7 mouse cellular contexts compared by ENCODE assay signal in genomic region chr3:53463765-53464114, GRCm38 (mm10). TPM values are rescaled to one million over a fixed set of nuclear protein-coding genes. Genes with fewer than 3 reads are reported as not detected.
DNase-seq lines count a peak whose midpoint lies in the region; ATAC-seq lines count a peak whose summit lies in the region.

No protein-coding gene starts in this region.

- H3K27ac ChIP-seq in neural tube, embryonic 11.5 days (ENCODE audit: low read depth, low read length): peak overlapping the region; percentile 86
- H3K27ac ChIP-seq in forebrain, embryonic 10.5 days: peak overlapping the region; percentile 97
- H3K27ac ChIP-seq in limb, embryonic 15.5 days: peak overlapping the region; percentile 89
- peak overlapping the region; percentile 56 for H3K27ac ChIP-seq in stomach, embryonic 16.5 days (ENCODE audit: low read length)

- peak; percentile 58 for ATAC-seq in neural tube, embryonic 11.5 days (ENCODE audit: insufficient read depth, low FRiP score, low TSS enrichment)
- ATAC-seq in limb, embryonic 15.5 days (ENCODE audit: insufficient number of reproducible peaks, low FRiP score, low TSS enrichment, low read depth): peak; percentile 30; the same call in 1 of the 2 replicates
- ATAC-seq in stomach, embryonic 16.5 days (ENCODE audit: insufficient read depth, low FRiP score): peak; percentile 39; the same call in 1 of the 2 replicates

- no peak for DNase-seq in neural tube, embryonic 11.5 days (ENCODE audit: low spot score)
- DNase-seq in neural tube, embryonic 10.5 days (ENCODE audit: extremely low spot score, low spot score): no peak
- DNase-seq in forebrain, embryonic 10.5 days (ENCODE audit: extremely low spot score, low spot score): no peak
- DNase-seq in adrenal gland, postnatal 14 days: no peak
- no peak for DNase-seq in kidney, postnatal 25 days

- no peaks in the 10 kb centered on the region for H3K9me3 ChIP-seq in neural tube, embryonic 11.5 days (ENCODE audit: control insufficient read depth, low read length)
- H3K9me3 ChIP-seq in forebrain, embryonic 10.5 days: no peaks in the 10 kb centered on the region
- H3K9me3 ChIP-seq in limb, embryonic 15.5 days: no peaks in the 10 kb centered on the region
- H3K9me3 ChIP-seq in stomach, embryonic 16.5 days (replicated peaks; ENCODE audit: control insufficient read depth, low read length): no peaks in the 10 kb centered on the region

- H3K36me3 ChIP-seq in neural tube, embryonic 11.5 days (ENCODE audit: control insufficient read depth, insufficient read depth, low read length): no peaks in the 10 kb centered on the region
- peaks cover 35% of the 10 kb centered on the region for H3K36me3 ChIP-seq in forebrain, embryonic 10.5 days (replicated peaks)
- peaks cover 19% of the 10 kb centered on the region for H3K36me3 ChIP-seq in limb, embryonic 15.5 days
- no peaks in the 10 kb centered on the region; the same call in 1 of the 2 replicates for H3K36me3 ChIP-seq in stomach, embryonic 16.5 days (ENCODE audit: control insufficient read depth, insufficient read depth, low read length)

- no peaks in the 10 kb centered on the region for H3K27me3 ChIP-seq in neural tube, embryonic 11.5 days (ENCODE audit: control insufficient read depth, insufficient read depth, low read length)
- H3K27me3 ChIP-seq in forebrain, embryonic 10.5 days (ENCODE audit: poor library complexity, severe bottlenecking): no peaks in the 10 kb centered on the region
- H3K27me3 ChIP-seq in limb, embryonic 15.5 days: no peaks in the 10 kb centered on the region
- H3K27me3 ChIP-seq in stomach, embryonic 16.5 days (ENCODE audit: control insufficient read depth, insufficient read depth, low read length): no peaks in the 10 kb centered on the region

- H3K4me1 ChIP-seq in neural tube, embryonic 11.5 days (ENCODE audit: control insufficient read depth, insufficient read depth, low read length): peaks cover 15% of the 10 kb centered on the region
- H3K4me1 ChIP-seq in forebrain, embryonic 10.5 days: peaks cover 42% of the 10 kb centered on the region
- peaks cover 28% of the 10 kb centered on the region for H3K4me1 ChIP-seq in limb, embryonic 15.5 days
- peaks cover 18% of the 10 kb centered on the region for H3K4me1 ChIP-seq in stomach, embryonic 16.5 days (ENCODE audit: control insufficient read depth, insufficient read depth, low read length)

- peak overlapping the region; percentile 94 for H3K9ac ChIP-seq in neural tube, embryonic 11.5 days (ENCODE audit: low read length)
- H3K9ac ChIP-seq in limb, embryonic 15.5 days: peak overlapping the region; percentile 82
- peak overlapping the region; percentile 87 for H3K9ac ChIP-seq in stomach, embryonic 16.5 days (ENCODE audit: low read length)

- peak overlapping the region; percentile 85 for H3K4me3 ChIP-seq in neural tube, embryonic 11.5 days (ENCODE audit: low read depth, low read length)
- peak overlapping the region; percentile 93 for H3K4me3 ChIP-seq in forebrain, embryonic 10.5 days
- peak overlapping the region; percentile 86 for H3K4me3 ChIP-seq in limb, embryonic 15.5 days
- H3K4me3 ChIP-seq in stomach, embryonic 16.5 days (replicated peaks; ENCODE audit: low read length): peak overlapping the region; percentile 74

- peak overlapping the region; percentile 55 for H3K4me2 ChIP-seq in neural tube, embryonic 11.5 days (ENCODE audit: low read depth)
- peak overlapping the region; percentile 63 for H3K4me2 ChIP-seq in limb, embryonic 15.5 days
- peak overlapping the region; percentile 78 for H3K4me2 ChIP-seq in stomach, embryonic 16.5 days (ENCODE audit: low read depth, low read length)

- WGBS in neural tube, embryonic 11.5 days: under 1% methylated on average over 35 of the region's 35 CpGs
- under 1% methylated on average over 35 of the region's 35 CpGs for whole genome bisulfite sequencing in forebrain, embryonic 10.5 days
- WGBS in limb, embryonic 15.5 days: 0% methylated on average over 35 of the region's 35 CpGs
- WGBS in stomach, embryonic 16.5 days: under 1% methylated on average over 35 of the region's 35 CpGs

RNA-seq across cellular contexts. Expression of gene Proser1, which starts 0.3 kb away (rescaled TPM):
- 23.5 and 23.8 TPM in 2 replicates for polyA plus RNA-seq in neural tube, embryonic 11.5 days (2014; fragmentation: Nextera tagmentation; extraction: Ambion mirVana)
- 20.3 and 22.0 TPM in 2 replicates for polyA plus RNA-seq in forebrain, embryonic 10.5 days (2016; fragmentation: Nextera tagmentation; extraction: Ambion mirVana)
- 13.3 and 13.5 TPM in 2 replicates for polyA plus RNA-seq in limb, embryonic 15.5 days (2015; fragmentation: Nextera tagmentation; extraction: Ambion mirVana)
- 13.6 and 15.8 TPM in 2 replicates for polyA plus RNA-seq in stomach, embryonic 16.5 days (2015; fragmentation: Nextera tagmentation; extraction: Ambion mirVana)
- total RNA-seq in adrenal gland, postnatal 14 days (2021): 22.4 and 25.6 TPM in 2 replicates

RNA-seq across cellular contexts. Expression of gene Nhlrc3, which starts 0.6 kb away (rescaled TPM):
- polyA plus RNA-seq in neural tube, embryonic 11.5 days (2014; fragmentation: Nextera tagmentation; extraction: Ambion mirVana): 9.4 and 10.3 TPM in 2 replicates
- polyA plus RNA-seq in forebrain, embryonic 10.5 days (2016; fragmentation: Nextera tagmentation; extraction: Ambion mirVana): 9.8 and 10.3 TPM in 2 replicates
- polyA plus RNA-seq in limb, embryonic 15.5 days (2015; fragmentation: Nextera tagmentation; extraction: Ambion mirVana): 9.3 and 9.7 TPM in 2 replicates
- 11.8 and 13.4 TPM in 2 replicates for polyA plus RNA-seq in stomach, embryonic 16.5 days (2015; fragmentation: Nextera tagmentation; extraction: Ambion mirVana)
- total RNA-seq in adrenal gland, postnatal 14 days (2021): 9.8 and 11.9 TPM in 2 replicates

RNA-seq across cellular contexts. Expression of gene Stoml3, which starts 24.7 kb away (rescaled TPM):
- not detected in 2 replicates for polyA plus RNA-seq in neural tube, embryonic 11.5 days (2014; fragmentation: Nextera tagmentation; extraction: Ambion mirVana)
- not detected in 2 replicates for polyA plus RNA-seq in forebrain, embryonic 10.5 days (2016; fragmentation: Nextera tagmentation; extraction: Ambion mirVana)
- 0.10 TPM in 1 of 2 replicates, not detected in the other for polyA plus RNA-seq in limb, embryonic 15.5 days (2015; fragmentation: Nextera tagmentation; extraction: Ambion mirVana)
- polyA plus RNA-seq in stomach, embryonic 16.5 days (2015; fragmentation: Nextera tagmentation; extraction: Ambion mirVana): 0.12 and 0.14 TPM in 2 replicates
- not detected in 2 replicates for total RNA-seq in adrenal gland, postnatal 14 days (2021)
